Mouse (Mus musculus) frontal cortex, postnatal 36 days (tissue): ENCODE measurements at regions not wholly inside any gene's neighbourhood (a gene's known extent, or its start where the extent isn't known, plus 50 kb on each side); places are given as distances from the start of the nearest gene placed in this dataset.

ENCODE experiments used
- DNase-seq, 2 experiments: peaks; one replicate each; pipeline ENCODE4 v3.0.0; 2022; ENCODE audit warnings: low spot score in 2 of 2

GRCm38 (mm10) chr9:118204456-118204855 is 54.5 kb upstream of the Cmc1 start:
- DNase-seq, result no peak

- no peak for DNase-seq
These were observed 56.5 kb upstream of the Cmc1 start for GRCm38 (mm10) chr9:118206483-118206882.

- no peak for DNase-seq
These were observed 69.7 kb upstream of the Cmc1 start for GRCm38 (mm10) chr9:118219696-118220095.

GRCm38 (mm10) chr9:118221186-118221585 is 71.2 kb upstream of the Cmc1 start:
- no peak for DNase-seq

- DNase-seq, result no peak
These were observed 77.6 kb upstream of the Cmc1 start for GRCm38 (mm10) chr9:118227401-118228061.

GRCm38 (mm10) chr9:118228691-118229427 is 78.9 kb upstream of the Cmc1 start:
- no peak for DNase-seq

- no peak for DNase-seq
These were observed 90.7 kb upstream of the Cmc1 start for GRCm38 (mm10) chr9:118240711-118241110.

- no peak for DNase-seq
These were observed 97.0 kb upstream of the Cmc1 start for GRCm38 (mm10) chr9:118246820-118247628.

- no peak for DNase-seq
These were observed 103.9 kb upstream of the Cmc1 start for GRCm38 (mm10) chr9:118253829-118254228.

GRCm38 (mm10) chr9:118255200-118255733 is 105.3 kb upstream of the Cmc1 start:
- DNase-seq, result no peak

- DNase-seq, result peak in 1 of 2 experiments; percentile 1
These were observed 105.8 kb upstream of the Cmc1 start for GRCm38 (mm10) chr9:118255751-118256266.

- DNase-seq, result no peak
These were observed 116.3 kb upstream of the Cmc1 start for GRCm38 (mm10) chr9:118266298-118266697.

- DNase-seq, result no peak
These were observed 121.7 kb upstream of the Cmc1 start for GRCm38 (mm10) chr9:118271681-118272080.

- DNase-seq, result no peak
These were observed 122.9 kb upstream of the Cmc1 start for GRCm38 (mm10) chr9:118272713-118273407.

GRCm38 (mm10) chr9:118285481-118285880 is 135.5 kb upstream of the Cmc1 start:
- DNase-seq, result no peak

GRCm38 (mm10) chr9:118287606-118288005 is 137.6 kb upstream of the Cmc1 start:
- no peak for DNase-seq

GRCm38 (mm10) chr9:118292836-118293235 is 142.9 kb upstream of the Cmc1 start:
- DNase-seq, result no peak

GRCm38 (mm10) chr9:118294011-118294410 is 144.0 kb upstream of the Cmc1 start:
- DNase-seq, result no peak

- DNase-seq, result no peak
These were observed 152.9 kb upstream of the Cmc1 start for GRCm38 (mm10) chr9:118302785-118303384.

- no peak for DNase-seq
These were observed 159.5 kb upstream of the Eomes start for GRCm38 (mm10) chr9:118318357-118319140.
